Mouse (Mus musculus) neural tube, embryonic 12.5 days (tissue): ENCODE results near the gene Prr36. TPM values are rescaled to one million over a fixed set of nuclear protein-coding genes. Genes with fewer than 3 reads are reported as not detected.
A peak's percentile ranks its signal among the peaks of the same experiment; 100 is the strongest.

ENCODE experiments used
- ATAC-seq: fragments of 200-750 bp; cut with Nextera tagmentation; 2 replicates; pipeline ENCODE4 v1.8.0; 2017; ENCODE audit warnings: low read depth, mild to moderate bottlenecking, moderate TSS enrichment, moderate library complexity; ENCODE audit not compliant: low FRiP score
- H3K27ac ChIP-seq: fragments of 300-500 bp; sonication (generic); 2 replicates; pipeline ENCODE4 v1.5.1; 2016
- H3K27me3 ChIP-seq: fragments of 300-500 bp; sonication (generic); replicated peaks from 2 replicates; pipeline ENCODE4 v1.6.1; 2016; ENCODE audit warnings: mild to moderate bottlenecking
- H3K36me3 ChIP-seq: fragments of 300-500 bp; sonication (generic); 2 replicates; pipeline ENCODE4 v1.6.1; 2016; ENCODE audit warnings: mild to moderate bottlenecking
- H3K4me1 ChIP-seq: fragments of 300-500 bp; sonication (generic); 2 replicates; pipeline ENCODE4 v1.6.1; 2016
- H3K4me2 ChIP-seq: fragments of 300-500 bp; sonication (generic); replicated peaks from 2 replicates; pipeline ENCODE4 v1.6.1; 2016; ENCODE audit warnings: mild to moderate bottlenecking
- H3K4me3 ChIP-seq: fragments of 300-500 bp; sonication (generic); 2 replicates; pipeline ENCODE4 v1.5.1; 2016
- H3K9ac ChIP-seq: fragments of 300-500 bp; sonication (generic); 2 replicates; pipeline ENCODE4 v1.6.1; 2016; ENCODE audit warnings: mild to moderate bottlenecking
- H3K9me3 ChIP-seq: fragments of 300-500 bp; sonication (generic); 2 replicates; pipeline ENCODE4 v1.6.1; 2016; ENCODE audit warnings: mild to moderate bottlenecking
- WGBS: fragments of 180-500 bp; shearing (Covaris S2); methylation state at CpG from one replicate; pipeline ENCODE4 v1.1.7; 2016; 5-methylcytosine and 5-hydroxymethylcytosine counted together
- polyA plus RNA-seq: library from polyadenylated mRNA; unstranded; fragments of >200 nt; fragmentation: Nextera tagmentation; extraction: Ambion mirVana; gene quantifications from 2 replicates; pipeline ENCODE4 v1.2.1, GENCODE M21; 2016

Gene Prr36
- polyA plus RNA-seq, 1 experiment from 2014 or later: 40.7 TPM

- H3K27me3 ChIP-seq: peaks cover 11% of the 10 kb centered on the region; the same call in 1 of the 2 replicates
- 3% methylated on average over 18 of the region's 18 CpGs for WGBS
- ATAC-seq: peak; percentile 6; the same call in 1 of the 2 replicates
- H3K9ac ChIP-seq: peak overlapping the region; percentile 56
- H3K4me1 ChIP-seq: peaks cover 43% of the 10 kb centered on the region
- H3K4me2 ChIP-seq: peak overlapping the region; percentile 87
- no peaks in the 10 kb centered on the region for H3K9me3 ChIP-seq
- peaks cover 31% of the 10 kb centered on the region for H3K36me3 ChIP-seq
- peak overlapping the region; percentile 39 for H3K4me3 ChIP-seq
- no peak overlapping the region for H3K27ac ChIP-seq
These were observed 3.9 kb downstream of the Prr36 start for GRCm38 (mm10) chr8:4213210-4214005.

- peaks cover 12% of the 10 kb centered on the region for H3K27me3 ChIP-seq
- ATAC-seq: no peak
These were observed 4.5 kb downstream of the Prr36 start for GRCm38 (mm10) chr8:4212809-4213209.

DNA sequence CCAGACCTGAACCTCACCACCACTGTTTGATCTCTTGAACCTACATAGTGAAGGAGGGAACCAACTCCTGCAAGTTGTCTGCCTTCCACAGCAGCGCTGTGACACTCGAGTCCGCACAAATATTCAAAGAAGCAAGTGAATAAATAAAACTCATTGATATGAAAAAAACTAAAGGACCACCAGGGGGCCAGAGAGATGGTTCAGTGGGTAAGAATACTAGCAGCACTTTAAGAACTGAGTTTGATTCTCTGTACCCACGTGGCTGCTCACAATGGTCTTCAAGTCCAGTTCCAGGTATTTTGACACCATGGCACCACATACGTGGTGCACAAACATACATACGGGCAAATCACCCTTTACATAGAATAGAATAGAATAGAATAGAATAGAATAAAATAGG lies 6.2 kb downstream of the Prr36 start:
- Histone ChIP-seq H3K4me1 (peaks cover 53% of the 10 kb centered on the region), H3K9me3 (no peaks in the 10 kb centered on the region), H3K9ac (no peak overlapping the region), H3K4me3 (no peak overlapping the region), H3K27me3 (peaks cover 28% of the 10 kb centered on the region), H3K4me2 (no peak overlapping the region), H3K36me3 (peaks cover 44% of the 10 kb centered on the region), H3K27ac (no peak overlapping the region)
- no peak for ATAC-seq
- WGBS: 82% methylated on average over 6 of the region's 6 CpGs

More at GRCm38 (mm10) chr8:4212809-4213209, 4.5 kb downstream of the Prr36 start:
- Histone ChIP-seq H3K36me3 (peaks cover 33% of the 10 kb centered on the region), H3K27ac (no peak overlapping the region), H3K4me3 (peak overlapping the region; percentile 39), H3K4me2 (peak overlapping the region; percentile 87), H3K9me3 (no peaks in the 10 kb centered on the region), H3K4me1 (peaks cover 43% of the 10 kb centered on the region), H3K9ac (peak overlapping the region; percentile 56)
- WGBS: 2% methylated on average over 25 of the region's 25 CpGs

GRCm38 (mm10) chr8:4207016-4207350 lies 10.3 kb downstream of the Prr36 start:
- H3K4me3 ChIP-seq: no peak overlapping the region
- WGBS: 49% methylated on average over 2 of the region's 2 CpGs
- H3K36me3 ChIP-seq: peaks cover 74% of the 10 kb centered on the region
- H3K9me3 ChIP-seq: no peaks in the 10 kb centered on the region
- H3K27ac ChIP-seq: no peak overlapping the region
- no peak overlapping the region for H3K9ac ChIP-seq
- peaks cover 23% of the 10 kb centered on the region; the same call in 1 of the 2 replicates for H3K4me1 ChIP-seq
- ATAC-seq: no peak
- peaks cover 42% of the 10 kb centered on the region for H3K27me3 ChIP-seq
- H3K4me2 ChIP-seq: no peak overlapping the region

DNA sequence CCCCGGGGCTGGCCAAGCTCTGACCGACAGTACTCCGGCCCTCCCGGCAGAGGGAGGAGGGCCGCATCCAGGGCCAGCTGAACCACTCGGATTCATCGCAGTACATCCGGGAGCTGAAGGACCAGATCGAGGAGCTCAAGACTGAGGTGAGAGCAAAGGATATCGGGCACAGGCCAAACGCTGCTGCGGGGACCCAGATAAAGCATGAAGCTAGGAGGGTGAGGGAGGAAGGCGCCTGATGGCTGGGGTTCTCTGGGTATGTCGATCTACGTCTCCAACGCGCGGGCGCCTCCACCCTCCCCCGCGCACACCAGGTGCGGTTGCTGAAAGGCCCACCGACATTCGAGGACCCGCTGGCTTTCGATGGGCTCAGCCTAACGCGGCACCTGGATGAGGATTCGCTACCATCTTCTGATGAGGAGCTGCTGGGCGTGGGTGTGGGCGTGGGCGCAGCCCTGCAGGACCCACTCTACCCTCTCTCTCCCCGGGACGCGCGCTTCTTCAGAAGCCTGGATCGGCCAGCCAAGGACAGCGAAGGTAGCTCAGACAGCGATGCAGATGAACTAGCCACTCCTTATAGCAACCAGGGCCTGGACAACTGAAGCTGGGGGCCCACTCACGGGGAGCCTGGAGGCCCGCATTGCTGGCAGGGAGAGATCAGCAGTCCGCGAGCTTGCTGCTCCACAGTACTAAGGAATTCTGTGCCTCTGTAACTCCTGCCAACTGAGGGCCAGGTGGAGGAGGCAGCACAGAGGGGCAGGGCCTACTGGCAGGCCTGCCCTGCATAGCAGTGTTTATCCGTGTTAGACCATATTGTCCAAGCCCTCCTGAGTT lies 10.9 kb downstream of the Prr36 start:
- Histone ChIP-seq H3K4me3 (no peak overlapping the region), H3K9ac (no peak overlapping the region), H3K4me2 (no peak overlapping the region; the same call in 1 of the 2 replicates), H3K9me3 (no peaks in the 10 kb centered on the region), H3K27ac (no peak overlapping the region), H3K4me1 (peaks cover 23% of the 10 kb centered on the region; the same call in 1 of the 2 replicates), H3K36me3 (peaks cover 74% of the 10 kb centered on the region), H3K27me3 (peaks cover 42% of the 10 kb centered on the region)
- ATAC-seq: 0 out of 2 replicates have a peak, but pooled peaks have one; percentile 8
- WGBS: 10% methylated on average over 44 of the region's 44 CpGs

GRCm38 (mm10) chr8:4205246-4206123 lies 11.8 kb downstream of the Prr36 start:
- H3K27ac ChIP-seq: no peak overlapping the region
- 0 out of 2 replicates have a peak overlapping the region, but pooled peaks have one; percentile 3 for H3K9ac ChIP-seq
- no peaks in the 10 kb centered on the region for H3K9me3 ChIP-seq
- peaks cover 69% of the 10 kb centered on the region for H3K36me3 ChIP-seq
- no peak overlapping the region; the same call in 1 of the 2 replicates for H3K4me2 ChIP-seq
- 13% methylated on average over 38 of the region's 38 CpGs for WGBS
- H3K27me3 ChIP-seq: peaks cover 42% of the 10 kb centered on the region
- no peak overlapping the region for H3K4me3 ChIP-seq
- H3K4me1 ChIP-seq: peaks cover 20% of the 10 kb centered on the region; the same call in 1 of the 2 replicates
- ATAC-seq: no peak

GRCm38 (mm10) chr8:4201321-4201720 lies 15.9 kb downstream of the Prr36 start:
- Histone ChIP-seq H3K9me3 (no peaks in the 10 kb centered on the region), H3K4me3 (no peak overlapping the region), H3K27me3 (peaks cover 27% of the 10 kb centered on the region), H3K9ac (no peak overlapping the region), H3K27ac (no peak overlapping the region), H3K36me3 (peaks cover 62% of the 10 kb centered on the region), H3K4me1 (peaks cover 7% of the 10 kb centered on the region; the same call in 1 of the 2 replicates), H3K4me2 (no peak overlapping the region)
- ATAC-seq: no peak
- WGBS: 52% methylated on average over 2 of the region's 2 CpGs

DNA sequence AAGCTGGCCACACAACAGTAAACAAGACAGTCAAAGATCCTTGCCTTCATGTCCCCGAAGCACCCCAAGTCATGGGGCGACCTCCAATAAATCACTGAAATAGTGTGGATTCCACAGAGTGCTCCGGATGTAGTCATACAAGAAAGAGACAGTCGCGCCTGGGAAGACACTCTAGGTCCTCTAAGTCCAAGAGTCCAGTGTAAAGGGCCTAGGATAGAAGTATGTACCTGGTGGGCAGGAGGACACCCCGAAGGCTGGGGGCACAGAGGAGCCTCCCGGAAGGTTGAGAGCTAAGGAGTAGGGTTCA lies 23.7 kb downstream of the Prr36 start:
- Histone ChIP-seq H3K9me3 (no peaks in the 10 kb centered on the region), H3K4me3 (no peak overlapping the region; the same call in 1 of the 2 replicates), H3K36me3 (peaks cover 38% of the 10 kb centered on the region), H3K27me3 (no peaks in the 10 kb centered on the region), H3K4me2 (peak overlapping the region; percentile 37), H3K9ac (no peak overlapping the region), H3K27ac (no peak overlapping the region), H3K4me1 (peaks cover 18% of the 10 kb centered on the region)
- WGBS: 49% methylated on average over 7 of the region's 7 CpGs
- peak; percentile 7; the same call in 1 of the 2 replicates for ATAC-seq

- H3K27me3 ChIP-seq: no peaks in the 10 kb centered on the region
- peaks cover 18% of the 10 kb centered on the region for H3K4me1 ChIP-seq
- H3K36me3 ChIP-seq: peaks cover 40% of the 10 kb centered on the region
- H3K9ac ChIP-seq: no peak overlapping the region
- WGBS: 3% methylated on average over 18 of the region's 18 CpGs
- H3K4me2 ChIP-seq: peak overlapping the region; percentile 37
- H3K4me3 ChIP-seq: no peak overlapping the region; the same call in 1 of the 2 replicates
- no peaks in the 10 kb centered on the region for H3K9me3 ChIP-seq
- peak overlapping the region; percentile 57; the same call in 1 of the 2 replicates for H3K27ac ChIP-seq
- ATAC-seq: peak; percentile 86
These were observed 24.3 kb downstream of the Prr36 start for GRCm38 (mm10) chr8:4192807-4193587.

GRCm38 (mm10) chr8:4192305-4192704 lies 25.0 kb downstream of the Prr36 start:
- Histone ChIP-seq H3K36me3 (peaks cover 42% of the 10 kb centered on the region), H3K27ac (no peak overlapping the region; the same call in 1 of the 2 replicates), H3K27me3 (no peaks in the 10 kb centered on the region), H3K4me2 (no peak overlapping the region), H3K9ac (no peak overlapping the region), H3K9me3 (no peaks in the 10 kb centered on the region), H3K4me3 (no peak overlapping the region), H3K4me1 (peaks cover 18% of the 10 kb centered on the region)
- WGBS: 39% methylated on average over 5 of the region's 5 CpGs
- peak; percentile 71 for ATAC-seq
